Mouse (Mus musculus): Measurements from ENCODE around the gene Snx7. TPM values are rescaled to one million over a fixed set of nuclear protein-coding genes. Genes with fewer than 3 reads are reported as not detected.

Snx7 gene
- total RNA-seq, 1 experiment from 2014 or later, result 1.6 TPM

- no peak for ATAC-seq (replicated peaks; ENCODE audit: insufficient number of reproducible peaks, low FRiP score, low TSS enrichment, poor library complexity, severe bottlenecking)
These were observed 42.1 kb downstream of the Snx7 start for GRCm38 (mm10) chr3:117826486-117827200.

DNA sequence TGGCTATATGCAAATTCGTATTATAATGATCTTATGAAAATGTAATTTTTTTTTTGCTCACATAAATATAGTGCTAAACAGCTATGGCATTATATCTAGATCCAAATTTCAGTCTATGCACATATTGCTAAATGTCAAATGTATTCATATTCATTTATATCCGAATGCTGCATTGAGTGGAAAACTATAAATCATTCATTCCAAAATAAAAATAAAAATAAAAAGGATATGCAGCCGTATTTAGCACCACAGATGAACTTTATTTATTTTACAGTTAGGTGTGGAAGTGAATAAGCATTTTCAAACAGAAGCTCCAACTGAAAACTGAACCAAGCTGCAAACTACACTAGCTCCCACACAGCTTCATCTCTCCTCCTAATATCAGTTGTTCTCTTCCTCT, 45.5 kb downstream of the Snx7 start:
- no peak for ATAC-seq (replicated peaks; ENCODE audit: insufficient number of reproducible peaks, low FRiP score, low TSS enrichment, poor library complexity, severe bottlenecking)

- ATAC-seq (replicated peaks; ENCODE audit: insufficient number of reproducible peaks, low FRiP score, low TSS enrichment, poor library complexity, severe bottlenecking), result no peak
These were observed 51.1 kb downstream of the Snx7 start for GRCm38 (mm10) chr3:117817635-117818034.

DNA sequence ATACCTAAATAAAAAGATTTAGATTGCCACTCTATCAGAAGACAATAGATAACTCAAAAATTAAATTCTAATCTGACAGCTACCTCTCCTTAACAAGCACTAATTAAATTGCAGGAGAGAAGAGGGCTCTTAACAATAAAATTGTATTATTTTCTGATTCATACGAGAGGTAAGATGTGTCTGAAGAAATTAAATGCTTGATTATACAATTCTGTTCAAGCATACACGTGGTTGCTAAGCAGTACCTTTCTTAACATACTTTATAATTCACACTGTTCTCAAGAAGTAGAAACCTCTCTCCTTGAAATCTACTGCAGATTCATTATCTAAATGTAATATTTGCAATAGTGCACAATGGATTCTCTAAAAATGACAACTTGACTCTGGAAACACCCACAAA, 54.5 kb downstream of the Snx7 start:
- no peak for ATAC-seq (replicated peaks; ENCODE audit: insufficient number of reproducible peaks, low FRiP score, low TSS enrichment, poor library complexity, severe bottlenecking)

GRCm38 (mm10) chr3:117812135-117812534, 56.6 kb downstream of the Snx7 start:
- no peak for ATAC-seq (replicated peaks; ENCODE audit: insufficient number of reproducible peaks, low FRiP score, low TSS enrichment, poor library complexity, severe bottlenecking)

DNA sequence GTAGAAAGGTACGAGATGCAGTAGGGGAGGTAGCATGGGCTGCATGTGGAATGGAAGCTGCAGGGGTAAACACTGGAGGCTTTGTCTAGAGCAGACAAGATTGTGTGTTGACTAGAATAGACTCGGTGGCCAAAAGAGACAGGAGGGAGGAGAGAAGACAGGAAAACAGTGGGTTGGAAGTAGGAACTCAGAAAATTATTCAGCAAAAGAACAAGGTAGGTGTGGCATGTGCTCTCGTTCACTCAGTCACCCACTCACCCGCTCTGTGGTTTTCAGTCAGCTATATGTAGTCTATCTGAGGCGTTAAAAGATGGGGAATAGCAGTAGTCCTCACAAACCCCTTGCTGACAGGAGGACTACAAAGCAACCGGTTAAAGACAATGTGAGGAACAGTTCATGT, 63.0 kb downstream of the Snx7 start:
- no peak for ATAC-seq (replicated peaks; ENCODE audit: insufficient number of reproducible peaks, low FRiP score, low TSS enrichment, poor library complexity, severe bottlenecking)

DNA sequence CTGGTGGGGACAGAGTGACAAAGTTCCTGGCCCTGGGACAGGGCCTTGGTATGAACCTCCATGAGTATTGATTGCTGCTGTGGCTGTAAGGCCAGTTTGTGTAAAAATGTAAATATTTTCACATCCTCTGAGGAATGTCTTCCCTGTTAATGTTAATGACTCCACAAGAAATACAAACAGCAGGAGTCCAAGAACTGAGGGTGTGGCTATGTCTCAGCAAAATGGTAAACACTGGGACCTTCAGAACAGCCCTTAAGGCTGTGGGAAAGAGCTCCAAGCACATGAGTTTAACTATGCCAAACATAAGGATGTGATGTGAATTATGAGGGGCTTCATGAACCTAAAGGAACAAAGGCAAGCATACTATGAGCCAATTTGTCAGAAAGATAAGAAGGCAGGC, 74.2 kb downstream of the Snx7 start:
- no peak for ATAC-seq (replicated peaks; ENCODE audit: insufficient number of reproducible peaks, low FRiP score, low TSS enrichment, poor library complexity, severe bottlenecking)

DNA sequence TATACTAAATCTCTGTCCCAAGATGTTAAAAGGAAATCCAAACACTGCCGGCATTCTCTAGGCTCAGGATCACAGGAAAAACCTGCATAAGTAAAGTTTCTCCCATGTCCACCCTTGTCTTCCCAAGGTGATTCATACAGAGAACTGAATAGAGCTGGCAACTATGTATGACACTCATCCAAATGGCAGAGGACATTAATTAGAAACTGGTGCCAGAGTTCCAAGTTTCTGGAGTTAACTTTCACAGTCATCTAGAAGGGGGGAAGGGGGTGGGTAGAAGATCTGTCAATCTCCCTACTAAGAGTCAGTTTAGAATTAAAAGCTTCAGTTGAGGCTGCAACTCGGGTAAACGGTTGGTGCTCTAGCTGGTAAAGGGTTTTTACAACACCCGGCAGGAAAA, 76.8 kb downstream of the Snx7 start:
- no peak for ATAC-seq (replicated peaks; ENCODE audit: insufficient number of reproducible peaks, low FRiP score, low TSS enrichment, poor library complexity, severe bottlenecking)

- ATAC-seq (replicated peaks; ENCODE audit: insufficient number of reproducible peaks, low FRiP score, low TSS enrichment, poor library complexity, severe bottlenecking), result no peak
These were observed 77.5 kb downstream of the Snx7 start for GRCm38 (mm10) chr3:117791273-117791672.

GRCm38 (mm10) chr3:117788800-117789693, 79.7 kb downstream of the Snx7 start:
- ATAC-seq (replicated peaks; ENCODE audit: insufficient number of reproducible peaks, low FRiP score, low TSS enrichment, poor library complexity, severe bottlenecking), result no peak

DNA sequence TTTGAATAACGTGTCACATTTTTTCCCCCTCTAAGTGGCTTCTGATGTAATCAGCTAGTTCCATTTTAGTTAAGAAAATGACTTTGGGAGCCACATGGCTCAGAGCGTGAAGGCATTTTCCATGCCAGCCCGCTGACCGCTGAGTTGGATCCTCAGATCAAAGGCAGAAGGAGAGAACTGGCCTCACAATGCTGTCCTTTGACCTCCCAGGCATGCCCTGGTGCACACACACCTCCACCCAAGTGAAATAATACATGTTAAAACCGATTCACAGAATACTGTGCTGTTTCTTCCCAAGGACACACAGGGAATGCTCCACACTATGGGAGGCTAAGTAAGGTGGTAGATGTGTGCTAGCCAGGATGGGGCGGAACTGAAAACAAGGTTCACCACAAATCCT, 81.5 kb downstream of the Snx7 start:
- no peak for ATAC-seq (replicated peaks; ENCODE audit: insufficient number of reproducible peaks, low FRiP score, low TSS enrichment, poor library complexity, severe bottlenecking)

DNA sequence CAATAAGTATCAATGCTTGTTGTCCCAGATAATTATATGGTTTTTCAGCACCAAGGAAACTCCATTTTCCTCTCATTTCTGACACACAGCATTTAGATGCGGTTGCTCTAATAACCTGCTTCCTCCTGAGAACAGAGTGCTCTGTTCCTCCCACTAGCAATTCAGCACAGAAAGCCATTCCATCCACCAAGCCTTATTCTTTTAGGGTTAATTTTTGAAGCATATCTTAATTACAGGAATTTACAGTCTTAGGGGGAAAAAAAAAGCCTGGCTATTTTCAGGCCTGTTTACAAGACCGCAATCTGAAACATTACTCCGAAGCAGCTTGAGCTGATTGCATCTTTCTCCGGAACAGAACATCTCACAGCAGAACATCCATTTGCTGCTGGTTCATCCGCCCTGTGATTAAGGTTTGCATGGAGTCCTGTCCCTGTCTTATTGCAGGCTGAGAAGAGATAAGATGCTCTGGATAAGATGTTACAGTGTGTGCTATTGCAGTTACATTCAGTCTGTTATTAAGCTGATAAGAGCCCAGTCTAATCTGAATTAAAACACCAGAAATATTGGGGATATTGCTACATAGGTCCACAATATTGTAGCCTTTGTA, 116.5 kb downstream of the Snx7 start:
- no peak for ATAC-seq (replicated peaks; ENCODE audit: insufficient number of reproducible peaks, low FRiP score, low TSS enrichment, poor library complexity, severe bottlenecking)

- no peak for ATAC-seq (replicated peaks; ENCODE audit: insufficient number of reproducible peaks, low FRiP score, low TSS enrichment, poor library complexity, severe bottlenecking)
These were observed 117.1 kb downstream of the Snx7 start for GRCm38 (mm10) chr3:117751665-117752064.

DNA sequence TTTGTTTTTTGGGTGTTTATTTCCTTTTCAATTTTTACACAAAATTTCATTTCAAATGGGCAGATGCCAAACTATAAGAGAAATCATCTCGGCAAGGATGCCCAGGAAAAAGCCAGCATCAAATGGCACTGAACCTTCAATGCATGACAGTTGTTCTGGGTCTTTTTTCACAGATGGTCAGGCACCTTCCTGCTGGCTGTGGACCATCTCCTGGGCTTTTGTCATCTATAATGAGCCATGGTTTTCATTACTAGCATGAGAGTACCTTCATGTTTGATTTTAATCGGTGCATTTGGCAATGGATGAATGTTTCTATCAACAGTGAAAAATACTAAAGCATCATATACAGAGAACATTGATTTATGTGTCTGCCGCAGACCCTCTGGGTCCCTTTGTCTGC, 119.5 kb downstream of the Snx7 start:
- no peak for ATAC-seq (replicated peaks; ENCODE audit: insufficient number of reproducible peaks, low FRiP score, low TSS enrichment, poor library complexity, severe bottlenecking)

GRCm38 (mm10) chr3:117739760-117740159, 129.0 kb downstream of the Snx7 start:
- ATAC-seq (replicated peaks; ENCODE audit: insufficient number of reproducible peaks, low FRiP score, low TSS enrichment, poor library complexity, severe bottlenecking), result no peak

DNA sequence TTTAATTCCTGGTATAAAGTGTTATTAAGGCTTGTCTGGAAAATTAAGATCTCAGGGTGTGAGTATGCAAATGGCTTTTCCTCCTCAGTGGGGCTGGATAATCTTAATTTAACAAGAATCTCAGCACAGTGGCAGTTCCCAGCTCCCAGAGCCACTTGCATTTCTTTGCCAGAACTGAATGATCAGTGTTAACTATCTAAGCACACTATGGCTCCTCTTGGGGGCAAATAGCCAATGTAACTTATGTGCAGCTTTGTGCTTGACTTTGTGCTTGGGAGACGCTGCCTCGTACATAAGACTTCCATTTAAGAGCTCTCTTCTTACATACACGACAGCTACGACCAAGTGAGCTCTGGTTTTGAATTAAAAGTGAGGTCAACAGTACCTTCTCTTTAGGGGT, 136.1 kb downstream of the Snx7 start:
- ATAC-seq (replicated peaks; ENCODE audit: insufficient number of reproducible peaks, low FRiP score, low TSS enrichment, poor library complexity, severe bottlenecking), result no peak
